8 mouse cellular contexts compared by ENCODE assay signal in genomic region chr7:75141919-75142700, GRCm38 (mm10).
A peak's percentile ranks its signal among the peaks of the same experiment; 100 is the strongest.
DNase-seq lines count a peak whose midpoint lies in the region; ATAC-seq lines count a peak whose summit lies in the region.

No protein-coding gene starts in this region.

- peak; percentile 75 for ATAC-seq in common myeloid progenitor, adult 5-6 weeks (replicated peaks; ENCODE audit: low read depth, poor library complexity, severe bottlenecking)
- ATAC-seq in forebrain, embryonic 14.5 days: peak; percentile 68; the same call in 1 of the 2 replicates
- peak; percentile 60 for ATAC-seq in monocyte, adult 5-6 weeks (replicated peaks; ENCODE audit: insufficient number of reproducible peaks, low FRiP score, low TSS enrichment, poor library complexity, severe bottlenecking)

- H3K4me1 ChIP-seq in forebrain, embryonic 14.5 days (ENCODE audit: control insufficient read depth, insufficient read depth, low read length): peaks cover 11% of the 10 kb centered on the region

- peak overlapping the region; percentile 47 for H3K4me2 ChIP-seq in forebrain, embryonic 14.5 days (ENCODE audit: low read length)

- peak overlapping the region; percentile 37 for H3K9ac ChIP-seq in forebrain, embryonic 14.5 days (ENCODE audit: low read length)

- H3K27ac ChIP-seq in forebrain, embryonic 14.5 days (ENCODE audit: low read depth, low read length): no peak overlapping the region

- WGBS in forebrain, embryonic 14.5 days: 8% methylated on average over 17 of the region's 17 CpGs

- no peaks in the 10 kb centered on the region for H3K9me3 ChIP-seq in forebrain, embryonic 14.5 days (replicated peaks; ENCODE audit: control insufficient read depth, low read length)

- H3K4me3 ChIP-seq in forebrain, embryonic 14.5 days (ENCODE audit: low read depth, low read length): 0 out of 2 replicates have a peak overlapping the region, but pooled peaks have one; percentile 9

- H3K27me3 ChIP-seq in forebrain, embryonic 14.5 days (replicated peaks; ENCODE audit: control insufficient read depth, insufficient read depth, low read length): no peaks in the 10 kb centered on the region

- peak; percentile 54 for DNase-seq in layer of hippocampus, adult 11-12 months (ENCODE audit: low spot score)
- DNase-seq in layer of hippocampus, postnatal 25 days (ENCODE audit: extremely low spot score in 1 of 2, low spot score in 1 of 2): no peak
- peak; percentile 58 for DNase-seq in forebrain, embryonic 14.5 days (ENCODE audit: low spot score)
- peak; percentile 77 for DNase-seq in layer of hippocampus, adult 9-11 months
- no peak for DNase-seq in adipocyte (ENCODE audit: low spot score)
- no peak for DNase-seq in thymus, postnatal 36 days

- no peaks in the 10 kb centered on the region for H3K36me3 ChIP-seq in forebrain, embryonic 14.5 days (ENCODE audit: control insufficient read depth, insufficient read depth, low read length)

Comparison
In these comparisons a context has a peak if more than half of its experiments do, and no peak if none do; other contexts are left out.
1. DNase-seq: peak in layer of hippocampus, adult 11-12 months (single experiment), forebrain, embryonic 14.5 days (single experiment) and layer of hippocampus, adult 9-11 months (single experiment); none in layer of hippocampus, postnatal 25 days (0 of 2), adipocyte (single experiment) and thymus, postnatal 36 days (0 of 2).
2. Peak in every context shown above with its lines, with median percentiles within 50 percentile points of each other: ATAC-seq.